Mouse (Mus musculus) mammary gland, adult 2 months (tissue): ENCODE measurements around the gene Ankrd23. TPM values are rescaled to one million over a fixed set of nuclear protein-coding genes. Genes with fewer than 3 reads are reported as not detected.

Experiments used
- polyA plus RNA-seq: library from polyadenylated mRNA; depleted of rRNA; stranded (reverse); fragments of >200 nt; gene quantifications from 2 replicates; pipeline ENCODE4 v1.2.3, GENCODE M21; 2012; ENCODE audit warnings: low replicate concordance; rRNA removed

Ankrd23 gene
- 17.8 and 417 TPM in 2 replicates for polyA plus RNA-seq

GRCm38 (mm10) chr1:36536783-36537182, at the start of gene Ankrd23:
Gene Ankrd23 (minus strand): TSS chr1:36536883.

GRCm38 (mm10) chr1:36558031-36558993, 21.6 kb upstream of the Ankrd23 start, which contains the start of gene Sema4c:
Gene Sema4c (minus strand): TSS chr1:36558349.

GRCm38 (mm10) chr1:36546888-36547471, 10.3 kb upstream of the Ankrd23 start, which contains the start of gene Ankrd39:
Gene Ankrd39 (minus strand): TSS chr1:36547445.

GRCm38 (mm10) chr1:36539186-36539585, 2.5 kb upstream of the Ankrd23 start, which contains the start of gene Gm42417:
Gene Gm42417 (minus strand): TSS chr1:36539429.

GRCm38 (mm10) chr1:36511289-36512021, 25.2 kb downstream of the Ankrd23 start, which contains the start of gene Cnnm3:
Gene Cnnm3 (plus strand): TSS chr1:36511867.

Other genes with a start within 250 kb of the Ankrd23 start
- 28.8 and 48.6 TPM in 2 replicates for gene Arid5a, start 229.2 kb downstream of the Ankrd23 start, polyA plus RNA-seq
- gene Kansl3, start 167.7 kb downstream of the Ankrd23 start, polyA plus RNA-seq: 51.6 and 53.0 TPM in 2 replicates
- gene Fer1l5, start 164.6 kb downstream of the Ankrd23 start, polyA plus RNA-seq: not detected in 2 replicates
- gene Lman2l, start 91.6 kb downstream of the Ankrd23 start, polyA plus RNA-seq: 17.5 and 32.1 TPM in 2 replicates
- gene Cnnm4, start 65.3 kb downstream of the Ankrd23 start, polyA plus RNA-seq: 6.1 and 6.6 TPM in 2 replicates
- gene Cnnm3, start 25.0 kb downstream of the Ankrd23 start, polyA plus RNA-seq: 24.1 and 35.1 TPM in 2 replicates
- not detected in 2 replicates for gene Gm42417, start 2.5 kb upstream of the Ankrd23 start, polyA plus RNA-seq
- gene Ankrd39, start 10.6 kb upstream of the Ankrd23 start, polyA plus RNA-seq: 20.2 and 34.2 TPM in 2 replicates
- gene Sema4c, start 21.5 kb upstream of the Ankrd23 start, polyA plus RNA-seq: 23.4 and 25.9 TPM in 2 replicates
- gene Fam178b, start 146.3 kb upstream of the Ankrd23 start, polyA plus RNA-seq: 6.9 and 11.8 TPM in 2 replicates
- 516 and 630 TPM in 2 replicates for gene Cox5b, start 154.6 kb upstream of the Ankrd23 start, polyA plus RNA-seq
- gene 4933424G06Rik, start 173.3 kb upstream of the Ankrd23 start, polyA plus RNA-seq: not detected in 2 replicates
- 110 and 120 TPM in 2 replicates for gene Actr1b, start 177.5 kb upstream of the Ankrd23 start, polyA plus RNA-seq
- gene Zap70, start 224.9 kb upstream of the Ankrd23 start, polyA plus RNA-seq: 16.9 and 59.2 TPM in 2 replicates